In genomic region chr8:46185361-46185760, GRCm38 (mm10) we compare ENCODE assay signal across 8 mouse cellular contexts. TPM values are rescaled to one million over a fixed set of nuclear protein-coding genes. Genes with fewer than 3 reads are reported as not detected.
DNase-seq lines count a peak whose midpoint lies in the region; ATAC-seq lines count a peak whose summit lies in the region.

No protein-coding gene starts in this region.

- peak; percentile 31 to 79 for DNase-seq in heart, adult 18-20 months
- DNase-seq in urinary bladder, postnatal 25 days (ENCODE audit: low spot score), result peak; percentile 27
- DNase-seq in urinary bladder, postnatal 10 days (ENCODE audit: low spot score), result no peak
- peak; percentile 60 to 67 for DNase-seq in cerebellum, postnatal 36 days
- peak; percentile 42 for DNase-seq in hindlimb bud, embryonic 11.5 days (ENCODE audit: extremely low spot score, low read depth, low spot score)
- DNase-seq in lung, postnatal 10 days, result peak; percentile 72
- peak; percentile 77 for DNase-seq in splenic B cell, adult 2 months (ENCODE audit: low read depth, low spot score)

- H3K4me1 ChIP-seq in heart, embryonic 11.5 days (ENCODE audit: control insufficient read depth, insufficient read depth, low read length), result no peaks in the 10 kb centered on the region

- no peak overlapping the region for H3K4me2 ChIP-seq in heart, embryonic 11.5 days

- H3K27me3 ChIP-seq in heart, embryonic 11.5 days (ENCODE audit: control insufficient read depth, insufficient read depth, low read length), result no peaks in the 10 kb centered on the region
- H3K27me3 ChIP-seq in splenic B cell, adult 2 months (ENCODE audit: control insufficient read depth, insufficient read depth, low read length, poor library complexity, severe bottlenecking), result no peaks in the 10 kb centered on the region

- H3K36me3 ChIP-seq in heart, embryonic 11.5 days (ENCODE audit: control insufficient read depth, insufficient read depth, low read length), result no peaks in the 10 kb centered on the region
- H3K36me3 ChIP-seq in splenic B cell, adult 2 months (ENCODE audit: control insufficient read depth, insufficient read depth, low read length, poor library complexity, severe bottlenecking), result peaks cover 4% of the 10 kb centered on the region; the same call in 1 of the 2 replicates

- H3K9ac ChIP-seq in heart, embryonic 11.5 days (ENCODE audit: low read depth, low read length), result no peak overlapping the region

- no peak overlapping the region for H3K4me3 ChIP-seq in heart, embryonic 11.5 days (ENCODE audit: low read depth, low read length)

- H3K27ac ChIP-seq in heart, embryonic 11.5 days (ENCODE audit: low read depth, low read length), result no peak overlapping the region

- H3K9me3 ChIP-seq in heart, embryonic 11.5 days (replicated peaks; ENCODE audit: control insufficient read depth, low read length), result no peaks in the 10 kb centered on the region

- no peak for ATAC-seq in heart, embryonic 11.5 days (replicated peaks; ENCODE audit: insufficient number of reproducible peaks, low FRiP score, low TSS enrichment)

- 6% methylated on average over 2 of the region's 2 CpGs for WGBS in heart, embryonic 11.5 days (ENCODE audit: insufficient replicate concordance)

RNA-seq across cellular contexts. Expression of gene Slc25a4, which starts 25.7 kb away (rescaled TPM):
- total RNA-seq in heart, adult 18-20 months (2021), result 1,000 to 10,000 TPM; 4,817 to 5,383 TPM
- 1,564 and 1,695 TPM in 2 replicates for polyA plus RNA-seq in heart, embryonic 11.5 days (2014; fragmentation: Nextera tagmentation; extraction: Ambion mirVana)

RNA-seq across cellular contexts. Expression of gene Snx25, which starts 33.4 kb away (rescaled TPM):
- 1 to 10 TPM; 8.1 to 8.3 TPM for total RNA-seq in heart, adult 18-20 months (2021)
- polyA plus RNA-seq in heart, embryonic 11.5 days (2014; fragmentation: Nextera tagmentation; extraction: Ambion mirVana), result 2.9 and 6.6 TPM in 2 replicates

RNA-seq across cellular contexts. Expression of gene Cfap97, which starts 33.8 kb away (rescaled TPM):
- total RNA-seq in heart, adult 18-20 months (2021), result 10 to 100 TPM; 11.3 to 13.4 TPM
- polyA plus RNA-seq in heart, embryonic 11.5 days (2014; fragmentation: Nextera tagmentation; extraction: Ambion mirVana), result 21.5 and 22.3 TPM in 2 replicates
